Mouse (Mus musculus): ENCODE measurements around the gene Plod3. TPM values are rescaled to one million over a fixed set of nuclear protein-coding genes. Genes with fewer than 3 reads are reported as not detected.

Plod3 gene
- polyA plus RNA-seq, 1 experiment from 2014 or later = 202 TPM

DNA sequence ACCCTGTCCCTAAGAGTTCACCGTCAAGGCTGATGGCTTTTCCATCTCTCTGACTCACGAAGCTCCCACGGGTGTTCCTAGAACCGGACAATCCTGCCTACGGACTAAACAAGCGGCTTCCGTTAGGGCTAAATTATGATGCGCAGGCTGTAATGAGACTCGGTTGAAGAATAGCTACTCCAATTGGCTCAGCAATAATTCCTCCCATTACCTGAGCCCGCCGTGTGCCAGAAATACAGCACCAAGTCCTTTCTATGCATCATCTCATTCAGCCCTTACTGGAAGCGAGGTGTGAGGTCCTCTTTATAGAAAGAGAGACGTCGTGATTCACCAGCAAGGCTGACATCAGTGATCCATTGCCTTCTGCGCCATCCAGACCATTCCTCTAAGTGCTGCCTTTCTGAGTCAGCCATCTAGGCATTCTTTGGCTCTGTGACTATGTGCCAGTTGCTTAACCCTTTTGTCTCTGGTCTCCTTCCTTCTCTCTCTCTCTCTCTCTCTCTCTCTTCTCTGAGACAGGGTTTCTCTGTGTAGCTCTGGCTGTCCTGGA lies 25.7 kb downstream of the Plod3 start:
- TF ChIP-seq CTCF (IDR thresholded peaks at IDR 0.05) = no peak
- no peaks in the 10 kb centered on the region for H3K27me3 ChIP-seq
- POLR2A ChIA-PET = interaction anchor here (1.0 kb wide), 1 partner anchor 26 kb away, joined by 3 read pairs; the partner anchor contains the start of gene Plod3
- DNase-seq (ENCODE audit: low read depth, low spot score) (peak; percentile 83), ATAC-seq (peak; percentile 83)
- CTCF ChIA-PET = interaction anchor here (1.1 to 1.4 kb wide), 2 partner anchors 91 to 101 kb away, joined by 3 to 4 read pairs; no protein-coding TSS in a partner anchor
- in situ Hi-C loops (cut with MboI; ENCODE audit: low pct_unique_long_range_greater_than_20kb) = no loop called here

DNA sequence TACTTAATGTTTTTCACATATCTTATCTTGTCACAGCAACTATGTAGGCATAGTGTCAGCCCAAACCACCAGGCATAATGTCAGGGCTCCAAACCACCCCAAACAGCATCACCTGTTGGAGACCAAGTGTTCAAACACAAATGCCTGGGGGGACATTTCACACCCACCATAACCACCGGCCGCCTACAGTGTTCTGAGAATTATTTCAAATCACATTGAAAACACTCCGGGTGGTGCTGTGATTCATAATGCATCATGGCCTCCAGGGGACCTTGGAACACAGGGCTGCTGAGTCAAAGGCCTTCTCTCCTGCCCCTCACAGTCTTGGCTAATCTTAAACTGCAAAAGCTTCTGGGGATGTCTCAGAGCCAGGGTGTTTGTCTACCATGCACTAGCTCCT lies 29.1 kb downstream of the Plod3 start:
- no peaks in the 10 kb centered on the region for H3K27me3 ChIP-seq
- ATAC-seq (peak; percentile 58), DNase-seq (ENCODE audit: low read depth, low spot score) (peak; percentile 97)
- ChIA-PET POLR2A (interaction anchor here (0.5 kb wide), 1 partner anchor 52 kb away, joined by 3 read pairs; no protein-coding TSS in a partner anchor), CTCF (no interaction called here)
- in situ Hi-C loops (cut with MboI; ENCODE audit: low pct_unique_long_range_greater_than_20kb) = no loop called here
- TF ChIP-seq CTCF (IDR thresholded peaks at IDR 0.05) = peak; percentile 60

DNA sequence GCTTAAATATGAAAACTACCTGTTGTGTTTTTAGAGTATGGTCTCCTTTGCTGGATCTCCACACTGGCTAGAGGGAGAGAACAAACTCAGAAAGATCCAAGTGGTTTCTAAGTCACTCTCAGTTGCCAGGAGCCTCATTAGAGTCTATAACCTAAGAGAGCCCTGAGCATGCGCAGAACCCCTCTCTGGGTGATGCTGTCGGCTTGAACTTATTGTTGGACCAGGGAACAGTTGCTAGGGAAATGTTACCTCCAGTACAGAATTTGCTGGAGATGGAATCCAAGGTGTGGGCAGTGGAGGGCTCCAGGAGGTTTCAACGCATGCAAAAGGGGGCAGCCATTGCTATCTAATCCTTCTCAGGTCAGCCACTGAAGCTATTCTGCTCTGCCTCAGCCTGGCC lies 37.5 kb downstream of the Plod3 start:
- ChIA-PET POLR2A (no interaction called here), CTCF (interaction anchor here (0.7 to 1.8 kb wide), 8 partner anchors 15 to 91 kb away, joined by 3 to 5 read pairs (median 4); partner anchors contain the start of genes Ap1s1 and Trim56)
- H3K27me3 ChIP-seq = no peaks in the 10 kb centered on the region
- no peak for TF ChIP-seq CTCF (IDR thresholded peaks at IDR 0.05)
- no peak for DNase-seq (ENCODE audit: low read depth, low spot score)
- ATAC-seq = no peak
- in situ Hi-C loops (cut with MboI; ENCODE audit: low pct_unique_long_range_greater_than_20kb) = loop anchor here (5.0 kb wide), 1 partner anchor 83 kb away; no protein-coding TSS in a partner anchor

DNA sequence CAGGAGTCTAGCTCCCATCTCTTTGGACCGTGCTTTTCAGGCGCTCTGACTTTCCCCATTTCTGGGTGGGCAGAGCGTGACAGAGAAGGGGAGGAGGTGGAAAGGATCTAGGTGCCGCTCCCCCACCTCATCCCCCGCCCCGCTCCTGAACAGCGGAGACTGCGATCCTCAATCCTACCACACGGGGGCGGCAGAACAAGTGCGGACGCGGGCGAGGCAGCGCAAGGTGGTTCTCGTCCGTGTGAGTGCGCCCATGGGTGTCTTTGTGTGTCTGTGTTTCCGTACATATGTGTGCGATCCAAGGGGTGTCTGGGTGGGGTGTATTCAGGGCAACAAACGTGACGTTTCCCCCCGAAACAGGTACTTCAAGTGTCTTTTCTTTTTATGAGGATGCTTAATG lies 38.3 kb downstream of the Plod3 start:
- no peak for DNase-seq (ENCODE audit: low read depth, low spot score)
- POLR2A ChIA-PET = no interaction called here
- no peak for TF ChIP-seq CTCF (IDR thresholded peaks at IDR 0.05)
- in situ Hi-C loops (cut with MboI; ENCODE audit: low pct_unique_long_range_greater_than_20kb) = no loop called here
- CTCF ChIA-PET = interaction anchor here (0.7 to 1.8 kb wide), 6 partner anchors 15 to 91 kb away, joined by 3 to 5 read pairs (median 4); partner anchors contain the start of genes Ap1s1 and Trim56
- peak; percentile 22 for ATAC-seq
- H3K27me3 ChIP-seq = no peaks in the 10 kb centered on the region

DNA sequence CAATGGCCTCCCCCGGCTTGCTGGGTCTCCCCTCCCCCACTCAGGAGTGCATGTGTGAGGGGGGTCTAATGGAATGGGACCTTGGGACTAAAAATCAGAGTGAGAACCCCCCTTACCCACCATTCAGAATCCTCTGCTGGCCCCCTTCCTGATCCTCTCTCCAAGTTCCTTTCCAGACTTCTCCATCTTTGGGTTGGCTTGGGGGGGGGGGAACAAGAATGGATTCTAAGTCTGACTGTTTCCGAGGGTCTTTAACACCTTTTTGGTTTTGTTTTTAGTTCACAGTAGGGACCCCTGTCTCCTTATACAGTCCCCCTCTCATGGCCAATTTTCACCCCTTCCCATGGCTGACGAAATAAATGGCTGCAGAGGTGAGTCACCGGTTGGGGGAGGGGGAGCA lies 39.3 kb downstream of the Plod3 start, which contains the start of gene Vgf:
TSS of gene Vgf (plus strand) at position 301 of the 400 bp plus-strand sequence.
- DNase-seq (ENCODE audit: low read depth, low spot score) (no peak), ATAC-seq (no peak)
- H3K27me3 ChIP-seq = no peaks in the 10 kb centered on the region
- ChIA-PET CTCF (no interaction called here), POLR2A (interaction anchor here (0.7 kb wide), 1 partner anchor 45 kb away, joined by 6 read pairs; no protein-coding TSS in a partner anchor)
- in situ Hi-C loops (cut with MboI; ENCODE audit: low pct_unique_long_range_greater_than_20kb) = no loop called here
- TF ChIP-seq CTCF (IDR thresholded peaks at IDR 0.05) = no peak

DNA sequence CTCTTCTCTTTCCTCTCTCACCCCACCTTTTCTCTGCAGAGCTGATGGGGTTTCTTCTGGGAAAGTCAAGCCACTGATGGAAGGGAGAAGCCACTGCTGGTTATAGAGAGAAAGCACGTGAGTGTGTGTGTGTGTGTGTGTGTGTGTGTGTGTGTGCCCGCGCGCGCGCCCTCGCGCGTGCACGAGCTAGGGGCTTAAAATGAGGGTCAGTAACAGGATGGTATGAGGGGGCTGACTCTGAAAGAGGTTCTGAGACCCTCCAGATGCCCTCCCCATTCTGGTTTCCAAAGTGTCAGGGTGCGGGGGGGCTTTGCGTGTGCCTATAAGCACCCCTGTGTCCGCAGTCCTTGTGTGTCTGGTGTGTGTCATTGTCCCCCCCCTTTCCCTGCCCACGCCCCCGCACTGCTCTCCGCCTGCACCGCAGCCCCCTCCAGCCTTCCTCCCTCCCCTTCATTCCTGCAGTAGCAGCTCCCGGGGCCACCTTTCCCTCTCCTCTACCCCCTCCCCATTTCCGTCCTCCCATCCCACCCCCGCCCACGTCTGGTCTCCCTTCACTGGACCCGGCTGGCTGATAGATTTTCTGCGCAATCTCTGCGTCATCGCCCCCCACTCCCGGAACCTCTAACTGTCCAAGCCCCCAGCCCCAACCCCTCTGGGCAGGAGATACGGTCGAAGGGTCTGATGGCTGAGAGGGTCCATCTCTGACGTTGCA lies 41.9 kb downstream of the Plod3 start:
- ChIA-PET POLR2A (no interaction called here), CTCF (interaction anchor here (1.5 kb wide), 1 partner anchor 75 kb away, joined by 3 read pairs; no protein-coding TSS in a partner anchor)
- H3K27me3 ChIP-seq = no peaks in the 10 kb centered on the region
- in situ Hi-C loops (cut with MboI; ENCODE audit: low pct_unique_long_range_greater_than_20kb) = no loop called here
- no peak for ATAC-seq
- DNase-seq (ENCODE audit: low read depth, low spot score) = no peak
- TF ChIP-seq CTCF (IDR thresholded peaks at IDR 0.05) = no peak

DNA sequence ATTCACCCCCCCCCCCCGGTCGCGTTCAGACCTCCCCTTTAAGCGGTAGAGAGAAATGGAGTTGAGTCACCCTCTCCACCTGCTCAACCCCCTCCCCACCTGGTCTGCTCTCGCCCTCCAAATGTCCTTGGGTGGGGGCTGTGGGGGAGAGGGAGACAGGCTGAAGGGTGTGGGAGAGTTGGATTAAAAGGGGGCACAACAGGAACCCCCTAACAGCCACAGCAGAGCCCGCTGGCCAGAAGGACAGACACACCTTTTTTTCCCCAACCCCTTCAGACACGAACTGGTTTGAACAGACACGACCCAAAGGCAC lies 42.4 kb downstream of the Plod3 start:
- H3K27me3 ChIP-seq = no peaks in the 10 kb centered on the region
- TF ChIP-seq CTCF (IDR thresholded peaks at IDR 0.05) = no peak
- CTCF ChIA-PET = no interaction called here
- ATAC-seq (no peak), DNase-seq (ENCODE audit: low read depth, low spot score) (no peak)
- in situ Hi-C loops (cut with MboI; ENCODE audit: low pct_unique_long_range_greater_than_20kb) = no loop called here
- POLR2A ChIA-PET = no interaction called here

DNA sequence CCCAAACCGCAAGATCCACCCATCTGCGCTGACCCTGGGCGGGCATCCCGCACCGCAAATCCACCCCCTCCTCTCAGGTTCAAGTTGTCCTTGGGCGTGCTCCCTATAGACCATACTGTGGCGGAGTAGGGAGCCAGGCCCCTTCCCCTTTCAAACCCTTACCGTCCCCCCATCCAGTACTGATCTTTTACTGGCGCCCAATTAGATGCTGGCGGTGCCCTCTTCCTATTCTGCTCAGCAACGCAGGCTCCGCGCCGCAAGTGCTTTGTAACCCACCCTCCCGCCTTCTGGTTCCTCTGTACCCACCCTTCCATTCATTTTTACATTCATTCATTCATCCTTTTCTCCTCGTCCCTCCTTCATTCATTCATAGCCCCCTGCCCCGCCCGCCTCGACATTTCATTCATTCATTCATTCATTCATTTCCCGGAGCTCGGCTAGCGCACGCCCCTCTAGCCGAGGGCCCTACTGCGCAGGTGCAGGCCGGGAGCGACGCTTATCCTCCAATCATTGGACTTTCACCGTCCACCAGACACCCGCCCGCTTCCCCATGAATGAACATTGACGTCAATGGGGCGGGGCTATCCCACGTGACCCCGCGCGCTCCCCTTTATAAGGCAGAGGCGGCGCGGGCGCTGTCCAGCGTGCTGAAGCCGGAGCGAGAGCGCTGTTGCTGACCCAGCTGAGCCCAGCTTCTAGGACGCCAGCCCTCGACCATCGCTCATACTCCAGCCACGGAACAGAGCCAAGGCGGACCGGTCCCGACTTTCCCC lies 43.0 kb downstream of the Plod3 start:
- ATAC-seq = peak; percentile 22
- DNase-seq (ENCODE audit: low read depth, low spot score) = peak; percentile 82
- ChIA-PET CTCF (no interaction called here), POLR2A (no interaction called here)
- TF ChIP-seq CTCF (IDR thresholded peaks at IDR 0.05) = no peak
- in situ Hi-C loops (cut with MboI; ENCODE audit: low pct_unique_long_range_greater_than_20kb) = loop anchor here (5.0 kb wide), 1 partner anchor 42 kb away; the partner anchor contains the start of gene Serpine1
- H3K27me3 ChIP-seq = no peaks in the 10 kb centered on the region

DNA sequence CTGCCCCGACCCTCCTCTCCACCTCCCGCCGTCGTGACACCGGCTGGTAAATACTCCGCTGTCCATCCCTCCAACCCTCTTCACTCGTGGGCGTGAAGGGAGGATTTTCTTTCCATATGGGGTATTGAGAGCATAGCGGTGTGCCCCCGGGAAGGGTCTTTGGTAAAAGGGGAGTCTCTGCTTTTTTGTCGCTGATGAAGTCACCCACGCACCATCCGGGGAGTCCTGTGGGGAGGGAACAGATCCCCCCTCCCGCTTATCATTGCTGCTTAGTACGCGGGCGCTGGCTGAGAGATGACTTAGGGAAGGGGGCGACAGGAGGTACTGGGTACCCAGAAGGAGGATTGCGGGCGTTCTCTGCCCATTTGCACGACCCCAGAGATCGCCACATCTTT lies 43.6 kb downstream of the Plod3 start:
- CTCF ChIA-PET = no interaction called here
- in situ Hi-C loops (cut with MboI; ENCODE audit: low pct_unique_long_range_greater_than_20kb) = loop anchor here (5.0 kb wide), 1 partner anchor 42 kb away; the partner anchor contains the start of gene Serpine1
- POLR2A ChIA-PET = interaction anchor here (1.5 kb wide), 1 partner anchor 15 kb away, joined by 7 read pairs; the partner anchor contains the start of gene Ap1s1
- H3K27me3 ChIP-seq = no peaks in the 10 kb centered on the region
- ATAC-seq = no peak
- DNase-seq (ENCODE audit: low read depth, low spot score) = no peak
- no peak for TF ChIP-seq CTCF (IDR thresholded peaks at IDR 0.05)

Measured in Patski (cell line).